Mouse (Mus musculus): Measurements from ENCODE around the gene Sf3a2.

- no peak for TF ChIP-seq GATA1 (IDR thresholded peaks at IDR 0.05; ENCODE audit: borderline replicate concordance, low read length)
- TF ChIP-seq FLI1 (IDR thresholded peaks at IDR 0.05; ENCODE audit: low read length), result no peak
Measured at GRCm38 (mm10) chr10:80787517-80787916, 10.5 kb upstream of the Sf3a2 start.
